Mouse (Mus musculus): ENCODE data around the gene Chp1. TPM values are rescaled to one million over a fixed set of nuclear protein-coding genes. Genes with fewer than 3 reads are reported as not detected.
"Not testable (repeated sequence)": the region's sequence is repeated elsewhere in the genome, so short reads cannot be mapped to it uniquely, and the experiment has no call there.

The Chp1 gene
- polyA plus RNA-seq, 1 experiment: 142 TPM

- Histone ChIP-seq H3K4me1 (ENCODE audit: control insufficient read depth, insufficient read depth, low read length) (peaks cover 16% of the 10 kb centered on the region), H3K4me3 (replicated peaks; ENCODE audit: insufficient read depth, low read depth, low read length) (peak overlapping the region; percentile 94), H3K27ac (ENCODE audit: insufficient read depth, low read length) (peak overlapping the region; percentile 96), H3K27me3 (ENCODE audit: control insufficient read depth, insufficient read depth, low read length) (no peaks in the 10 kb centered on the region)
- DNase-seq: peak; percentile 98
- under 1% methylated on average over 60 of the region's 61 CpGs for WGBS
- TF ChIP-seq CTCF (IDR thresholded peaks at IDR 0.05; ENCODE audit: borderline replicate concordance, insufficient read depth, low read depth, low read length): no peak
- peak; percentile 84; the same call in 1 of the 2 replicates for TF ChIP-seq POLR2A (IDR thresholded peaks at IDR 0.05; ENCODE audit: borderline replicate concordance, insufficient read depth, low read length)
Observed at GRCm38 (mm10) chr2:119594113-119594981, 46.9 kb downstream of the Chp1 start.

GRCm38 (mm10) chr2:119595308-119595707, 47.8 kb downstream of the Chp1 start:
- H3K27ac ChIP-seq (ENCODE audit: insufficient read depth, low read length): no peak overlapping the region
- H3K27me3 ChIP-seq (ENCODE audit: control insufficient read depth, insufficient read depth, low read length): no peaks in the 10 kb centered on the region
- 9% methylated on average over 4 of the region's 4 CpGs for WGBS
- no peak for DNase-seq
- H3K4me1 ChIP-seq (ENCODE audit: control insufficient read depth, insufficient read depth, low read length): peaks cover 16% of the 10 kb centered on the region
- TF ChIP-seq CTCF (IDR thresholded peaks at IDR 0.05; ENCODE audit: borderline replicate concordance, insufficient read depth, low read depth, low read length) (no peak), POLR2A (IDR thresholded peaks at IDR 0.05; ENCODE audit: borderline replicate concordance, insufficient read depth, low read length) (no peak)
- H3K4me3 ChIP-seq (replicated peaks; ENCODE audit: insufficient read depth, low read depth, low read length): peak overlapping the region; percentile 94

- peak overlapping the region; percentile 45 for H3K4me3 ChIP-seq (replicated peaks; ENCODE audit: insufficient read depth, low read depth, low read length)
- H3K4me1 ChIP-seq (ENCODE audit: control insufficient read depth, insufficient read depth, low read length): peaks cover 20% of the 10 kb centered on the region
- WGBS: 37% methylated on average over 8 of the region's 8 CpGs
- DNase-seq: peak; percentile 55 to 75
- peak overlapping the region; percentile 23; the same call in 1 of the 2 replicates for H3K27ac ChIP-seq (ENCODE audit: insufficient read depth, low read length)
- H3K27me3 ChIP-seq (ENCODE audit: control insufficient read depth, insufficient read depth, low read length): no peaks in the 10 kb centered on the region
- TF ChIP-seq POLR2A (IDR thresholded peaks at IDR 0.05; ENCODE audit: borderline replicate concordance, insufficient read depth, low read length) (no peak), CTCF (IDR thresholded peaks at IDR 0.05; ENCODE audit: borderline replicate concordance, insufficient read depth, low read depth, low read length) (no peak)
Observed at GRCm38 (mm10) chr2:119596781-119597330, 49.4 kb downstream of the Chp1 start.

- no peak overlapping the region for H3K27ac ChIP-seq (ENCODE audit: insufficient read depth, low read length)
Observed at GRCm38 (mm10) chr2:119601027-119601426, 53.5 kb downstream of the Chp1 start.

GRCm38 (mm10) chr2:119601575-119601974, 54.1 kb downstream of the Chp1 start:
- DNase-seq: peak; percentile 41 to 43
- not testable (repeated sequence) for H3K27ac ChIP-seq (ENCODE audit: insufficient read depth, low read length); H3K27me3 ChIP-seq (ENCODE audit: control insufficient read depth, insufficient read depth, low read length)
- Histone ChIP-seq H3K4me3 (replicated peaks; ENCODE audit: insufficient read depth, low read depth, low read length) (peak overlapping the region; percentile 8), H3K4me1 (ENCODE audit: control insufficient read depth, insufficient read depth, low read length) (peaks cover 15% of the 10 kb centered on the region)
- 20% methylated on average over 3 of the region's 3 CpGs for WGBS

More at GRCm38 (mm10) chr2:119601027-119601426, 53.5 kb downstream of the Chp1 start:
- 68% methylated on average over 4 of the region's 4 CpGs for WGBS
- Histone ChIP-seq H3K4me3 (replicated peaks; ENCODE audit: insufficient read depth, low read depth, low read length) (no peak overlapping the region), H3K4me1 (ENCODE audit: control insufficient read depth, insufficient read depth, low read length) (peaks cover 15% of the 10 kb centered on the region), H3K27me3 (ENCODE audit: control insufficient read depth, insufficient read depth, low read length) (no peaks in the 10 kb centered on the region)
- TF ChIP-seq POLR2A (IDR thresholded peaks at IDR 0.05; ENCODE audit: borderline replicate concordance, insufficient read depth, low read length) (no peak), CTCF (IDR thresholded peaks at IDR 0.05; ENCODE audit: borderline replicate concordance, insufficient read depth, low read depth, low read length) (no peak)
- DNase-seq: no peak

GRCm38 (mm10) chr2:119602488-119602887, 55.0 kb downstream of the Chp1 start:
- TF ChIP-seq CTCF (IDR thresholded peaks at IDR 0.05; ENCODE audit: borderline replicate concordance, insufficient read depth, low read depth, low read length) (no peak), POLR2A (IDR thresholded peaks at IDR 0.05; ENCODE audit: borderline replicate concordance, insufficient read depth, low read length) (no peak)
- Histone ChIP-seq H3K27ac (ENCODE audit: insufficient read depth, low read length) (no peak overlapping the region), H3K27me3 (ENCODE audit: control insufficient read depth, insufficient read depth, low read length) (no peaks in the 10 kb centered on the region), H3K4me3 (replicated peaks; ENCODE audit: insufficient read depth, low read depth, low read length) (no peak overlapping the region), H3K4me1 (ENCODE audit: control insufficient read depth, insufficient read depth, low read length) (peaks cover 8% of the 10 kb centered on the region)
- no peak for DNase-seq
- WGBS: 43% methylated on average over 1 of the region's 1 CpGs

GRCm38 (mm10) chr2:119603909-119604308, 56.4 kb downstream of the Chp1 start:
- Histone ChIP-seq H3K27ac (ENCODE audit: insufficient read depth, low read length) (no peak overlapping the region), H3K4me1 (ENCODE audit: control insufficient read depth, insufficient read depth, low read length) (peaks cover 4% of the 10 kb centered on the region), H3K27me3 (ENCODE audit: control insufficient read depth, insufficient read depth, low read length) (no peaks in the 10 kb centered on the region), H3K4me3 (replicated peaks; ENCODE audit: insufficient read depth, low read depth, low read length) (no peak overlapping the region)
- 86% methylated on average over 2 of the region's 2 CpGs for WGBS
- no peak for DNase-seq
- TF ChIP-seq CTCF (IDR thresholded peaks at IDR 0.05; ENCODE audit: borderline replicate concordance, insufficient read depth, low read depth, low read length): no peak
- no peak for TF ChIP-seq POLR2A (IDR thresholded peaks at IDR 0.05; ENCODE audit: borderline replicate concordance, insufficient read depth, low read length)

All from cerebellum, adult 2 months (tissue).